Mouse (Mus musculus) stomach, embryonic 16.5 days (tissue): ENCODE measurements at regions not wholly inside any gene's neighbourhood (a gene's known extent, or its start where the extent isn't known, plus 50 kb on each side); places are given as distances from the start of the nearest gene placed in this dataset.

Experiments
- ATAC-seq: fragments of 200-750 bp; cut with Nextera tagmentation; 2 replicates; pipeline ENCODE4 v1.8.0; 2017; ENCODE audit warnings: moderate number of reproducible peaks, moderate TSS enrichment; ENCODE audit not compliant: insufficient read depth, low FRiP score
- H3K27ac ChIP-seq: fragments of 300-500 bp; sonication (generic); 2 replicates; pipeline ENCODE4 v1.5.1; 2014; ENCODE audit warnings: low read length
- H3K27me3 ChIP-seq: fragments of 300-500 bp; sonication (generic); 2 replicates; pipeline ENCODE4 v1.6.1; 2014; ENCODE audit warnings: low read length, control low read depth, mixed read lengths; ENCODE audit not compliant: control insufficient read depth, insufficient read depth
- H3K36me3 ChIP-seq: fragments of 300-500 bp; sonication (generic); 2 replicates; pipeline ENCODE4 v1.6.1; 2014; ENCODE audit warnings: low read length; ENCODE audit not compliant: control insufficient read depth, insufficient read depth
- H3K4me1 ChIP-seq: fragments of 300-500 bp; sonication (generic); 2 replicates; pipeline ENCODE4 v1.6.1; 2014; ENCODE audit warnings: low read length, control low read depth, mixed read lengths; ENCODE audit not compliant: control insufficient read depth, insufficient read depth
- H3K4me2 ChIP-seq: fragments of 300-500 bp; sonication (generic); 2 replicates; pipeline ENCODE4 v1.6.1; 2014; ENCODE audit warnings: low read depth, low read length, mixed read lengths
- H3K4me3 ChIP-seq: fragments of 300-500 bp; sonication (generic); replicated peaks from 2 replicates; pipeline ENCODE4 v1.5.1; 2014; ENCODE audit warnings: mild to moderate bottlenecking, low read length
- H3K9ac ChIP-seq: fragments of 300-500 bp; sonication (generic); 2 replicates; pipeline ENCODE4 v1.6.1; 2014; ENCODE audit warnings: low read length
- H3K9me3 ChIP-seq: fragments of 300-500 bp; sonication (generic); replicated peaks from 2 replicates; pipeline ENCODE4 v1.6.1; 2016; ENCODE audit warnings: low read length, control low read depth; ENCODE audit not compliant: control insufficient read depth
- WGBS: fragments of 180-500 bp; shearing (Covaris S2); extraction: QIAGEN DNeasy Blood & Tissue Kit; methylation state at CpG from one replicate; pipeline ENCODE4 v1.1.7; 2014; 5-methylcytosine and 5-hydroxymethylcytosine counted together

DNA sequence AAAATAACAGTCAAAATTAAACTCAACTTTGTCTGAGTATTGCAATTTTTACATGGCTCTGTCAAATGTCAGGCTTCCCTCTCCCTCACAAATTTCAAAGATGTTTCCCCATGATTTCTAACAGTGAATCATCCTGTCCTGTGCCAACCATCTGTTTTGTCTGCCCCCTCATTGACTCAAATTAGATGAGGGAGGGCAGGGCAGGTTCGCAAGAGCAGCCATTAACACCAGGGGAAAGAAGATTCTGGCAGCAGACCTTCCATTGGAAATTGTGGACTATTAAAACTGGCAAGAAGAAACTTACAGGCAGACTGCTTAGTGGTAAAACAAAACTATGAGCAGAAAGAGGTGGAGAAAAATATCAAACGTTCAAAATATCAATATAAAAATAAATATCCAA lies 1277.0 kb upstream of the Zeb2 start:
- no peak overlapping the region for H3K4me3 ChIP-seq
- no peak for ATAC-seq
- 66% methylated on average over 2 of the region's 2 CpGs for WGBS
- no peaks in the 10 kb centered on the region for H3K27me3 ChIP-seq
- H3K4me2 ChIP-seq: no peak overlapping the region
- no peak overlapping the region for H3K9ac ChIP-seq
- no peaks in the 10 kb centered on the region for H3K9me3 ChIP-seq
- no peaks in the 10 kb centered on the region for H3K36me3 ChIP-seq
- H3K4me1 ChIP-seq: no peaks in the 10 kb centered on the region
- no peak overlapping the region for H3K27ac ChIP-seq

DNA sequence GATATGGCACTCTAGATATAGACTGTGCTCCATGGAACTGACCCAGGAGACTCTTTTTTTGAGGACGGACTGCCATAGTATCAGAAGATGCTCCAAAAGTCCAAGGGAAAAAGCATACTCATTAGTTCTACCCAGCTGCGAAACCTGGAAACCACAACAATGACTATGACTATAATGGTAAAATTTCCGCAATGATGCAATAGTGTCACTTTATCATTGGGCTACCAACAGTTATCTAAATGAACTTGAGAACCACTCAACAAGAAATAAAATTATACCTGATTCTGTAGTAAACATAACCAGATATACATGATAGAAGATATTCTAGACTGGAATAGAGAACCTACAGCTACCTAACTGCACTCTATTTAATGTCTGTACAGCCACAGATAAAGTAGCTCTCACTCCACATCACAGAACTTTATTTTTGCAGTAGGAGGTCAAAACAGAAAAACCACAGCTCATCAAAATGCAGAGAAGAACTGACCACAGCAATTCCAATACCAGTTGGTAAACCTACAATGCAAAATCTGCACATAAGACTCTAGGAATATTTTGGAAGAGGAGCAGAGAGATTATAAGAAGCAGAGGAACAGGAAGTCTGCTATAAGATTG lies 1255.8 kb upstream of the Zeb2 start:
- 89% methylated on average over 3 of the region's 3 CpGs for WGBS
- Histone ChIP-seq H3K9ac (no peak overlapping the region), H3K9me3 (no peaks in the 10 kb centered on the region), H3K36me3 (no peaks in the 10 kb centered on the region), H3K27me3 (no peaks in the 10 kb centered on the region), H3K27ac (no peak overlapping the region), H3K4me3 (no peak overlapping the region), H3K4me2 (no peak overlapping the region), H3K4me1 (no peaks in the 10 kb centered on the region)
- ATAC-seq: no peak

DNA sequence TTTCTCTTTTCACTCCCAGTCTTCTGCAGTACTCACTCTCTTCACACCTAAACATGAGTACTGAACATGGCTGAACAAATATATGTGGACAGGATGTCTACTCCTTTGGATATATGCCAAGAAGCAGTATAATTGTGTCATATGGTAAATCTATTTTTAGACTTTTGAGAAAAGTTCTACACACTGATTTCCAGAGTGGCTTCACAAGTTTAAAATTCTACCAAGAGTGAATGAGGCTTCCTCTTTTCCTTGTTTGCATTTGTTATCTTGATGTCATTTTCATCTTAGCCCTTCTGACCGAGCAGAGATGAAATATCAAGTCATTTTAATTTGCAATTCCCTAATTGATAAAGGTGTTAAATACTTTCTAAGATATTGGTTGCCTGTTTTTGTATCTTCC lies 1254.6 kb upstream of the Zeb2 start:
- no peaks in the 10 kb centered on the region for H3K4me1 ChIP-seq
- no peaks in the 10 kb centered on the region for H3K9me3 ChIP-seq
- no peaks in the 10 kb centered on the region for H3K36me3 ChIP-seq
- H3K27ac ChIP-seq: no peak overlapping the region
- 62% methylated on average over 1 of the region's 1 CpGs for WGBS
- H3K27me3 ChIP-seq: no peaks in the 10 kb centered on the region
- ATAC-seq: no peak
- no peak overlapping the region for H3K9ac ChIP-seq
- no peak overlapping the region for H3K4me2 ChIP-seq
- H3K4me3 ChIP-seq: no peak overlapping the region

DNA sequence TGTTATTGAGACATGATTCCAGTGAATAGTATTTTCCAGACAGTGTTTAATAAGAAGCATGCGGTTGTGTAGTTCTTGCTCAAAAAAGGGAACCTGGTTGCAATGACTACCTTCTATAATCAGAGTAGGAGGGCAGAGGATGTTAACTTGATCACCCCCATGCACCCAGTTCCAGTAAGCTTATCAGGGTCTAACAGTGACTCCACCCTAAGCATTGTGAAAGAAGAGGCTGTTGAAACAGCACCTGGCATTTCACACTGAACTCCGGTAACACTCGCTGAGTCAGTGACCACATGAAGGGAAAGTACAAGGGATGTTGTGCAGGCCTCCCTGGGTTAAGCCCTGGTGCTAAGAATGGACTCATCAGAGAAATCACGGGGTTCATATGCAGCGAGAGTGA lies 1253.8 kb upstream of the Zeb2 start:
- Histone ChIP-seq H3K36me3 (no peaks in the 10 kb centered on the region), H3K4me2 (no peak overlapping the region), H3K27me3 (no peaks in the 10 kb centered on the region), H3K27ac (no peak overlapping the region), H3K9me3 (no peaks in the 10 kb centered on the region), H3K4me3 (no peak overlapping the region), H3K9ac (no peak overlapping the region), H3K4me1 (no peaks in the 10 kb centered on the region)
- WGBS: 47% methylated on average over 5 of the region's 5 CpGs
- ATAC-seq: no peak

DNA sequence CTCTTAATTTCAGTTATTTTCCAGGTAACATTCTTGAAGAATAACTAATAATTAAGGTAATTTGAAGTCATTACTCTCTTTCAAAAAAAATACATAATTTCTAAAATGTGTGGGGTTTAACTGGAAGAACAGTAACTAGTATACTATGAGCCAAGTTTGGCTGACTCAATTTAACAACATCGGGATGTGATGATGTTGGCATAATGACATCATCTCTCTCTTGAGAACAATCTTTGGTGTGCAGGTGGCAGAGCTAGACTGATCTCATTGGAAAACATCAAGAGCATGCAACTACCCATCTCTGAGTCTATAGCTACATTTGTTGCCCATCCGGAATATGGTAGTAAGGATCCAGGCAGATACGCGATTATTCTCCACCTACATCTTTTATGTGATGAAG lies 1251.7 kb upstream of the Zeb2 start:
- ATAC-seq: no peak
- WGBS: 97% methylated on average over 4 of the region's 4 CpGs
- Histone ChIP-seq H3K4me1 (no peaks in the 10 kb centered on the region), H3K27ac (no peak overlapping the region), H3K4me2 (no peak overlapping the region), H3K36me3 (no peaks in the 10 kb centered on the region), H3K4me3 (no peak overlapping the region), H3K9me3 (no peaks in the 10 kb centered on the region), H3K27me3 (no peaks in the 10 kb centered on the region), H3K9ac (no peak overlapping the region)

DNA sequence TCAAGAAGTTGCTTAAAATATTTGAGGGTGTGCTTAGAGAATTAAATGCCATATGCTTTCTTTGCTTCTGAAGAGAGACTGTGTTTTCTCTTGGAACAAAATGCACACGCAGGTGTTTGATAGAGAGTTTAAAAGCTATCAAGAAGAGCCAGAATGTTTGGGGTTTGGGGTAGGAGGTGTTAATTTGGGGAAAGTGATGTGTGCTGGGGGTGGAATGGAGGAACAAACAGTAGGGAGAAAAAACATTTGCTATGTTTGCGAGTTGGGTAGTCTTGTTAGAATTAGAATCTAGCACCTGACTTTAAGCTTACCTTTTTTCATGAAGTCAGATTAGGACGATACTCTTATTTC lies 1248.9 kb upstream of the Zeb2 start:
- ATAC-seq: no peak
- H3K27me3 ChIP-seq: no peaks in the 10 kb centered on the region
- 77% methylated on average over 3 of the region's 3 CpGs for WGBS
- H3K9ac ChIP-seq: no peak overlapping the region
- no peaks in the 10 kb centered on the region for H3K36me3 ChIP-seq
- no peaks in the 10 kb centered on the region for H3K4me1 ChIP-seq
- no peaks in the 10 kb centered on the region for H3K9me3 ChIP-seq
- H3K4me2 ChIP-seq: no peak overlapping the region
- no peak overlapping the region for H3K27ac ChIP-seq
- H3K4me3 ChIP-seq: no peak overlapping the region

DNA sequence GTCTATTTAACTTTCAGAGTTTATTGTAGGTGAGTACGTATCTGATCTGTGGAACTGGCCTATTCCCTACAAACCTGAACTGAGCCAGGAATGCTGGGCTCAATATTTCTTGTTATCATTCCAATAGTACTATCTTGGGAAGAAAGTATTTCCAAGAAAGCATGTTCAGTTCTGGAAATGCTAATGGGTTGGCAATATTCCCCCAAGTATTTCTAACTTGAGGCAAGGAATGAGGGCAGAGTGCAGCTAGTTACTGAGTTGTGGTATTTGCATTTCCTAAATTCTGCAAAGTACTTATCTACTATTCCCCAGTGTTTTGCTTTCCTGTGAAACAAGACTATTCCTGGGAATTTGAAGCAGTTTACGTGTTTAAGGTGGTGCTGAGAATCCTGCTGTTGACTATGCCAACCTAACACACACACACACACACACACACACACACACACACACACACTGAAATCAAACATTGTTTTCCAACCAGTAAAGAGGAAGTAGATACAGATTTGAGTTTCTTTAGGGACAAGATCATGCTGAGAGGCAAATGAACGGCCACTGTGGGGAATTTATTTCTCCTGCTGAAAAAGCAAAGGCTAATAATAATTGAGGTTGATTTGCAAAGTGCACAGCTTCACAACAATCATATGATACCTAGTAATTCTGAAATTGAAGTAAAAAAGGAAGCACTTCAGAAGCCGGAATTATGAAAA lies 1248.4 kb upstream of the Zeb2 start:
- Histone ChIP-seq H3K27ac (no peak overlapping the region), H3K27me3 (no peaks in the 10 kb centered on the region), H3K4me1 (no peaks in the 10 kb centered on the region), H3K36me3 (no peaks in the 10 kb centered on the region), H3K4me2 (no peak overlapping the region), H3K9ac (no peak overlapping the region), H3K9me3 (no peaks in the 10 kb centered on the region), H3K4me3 (no peak overlapping the region)
- 83% methylated on average over 4 of the region's 4 CpGs for WGBS
- no peak for ATAC-seq

DNA sequence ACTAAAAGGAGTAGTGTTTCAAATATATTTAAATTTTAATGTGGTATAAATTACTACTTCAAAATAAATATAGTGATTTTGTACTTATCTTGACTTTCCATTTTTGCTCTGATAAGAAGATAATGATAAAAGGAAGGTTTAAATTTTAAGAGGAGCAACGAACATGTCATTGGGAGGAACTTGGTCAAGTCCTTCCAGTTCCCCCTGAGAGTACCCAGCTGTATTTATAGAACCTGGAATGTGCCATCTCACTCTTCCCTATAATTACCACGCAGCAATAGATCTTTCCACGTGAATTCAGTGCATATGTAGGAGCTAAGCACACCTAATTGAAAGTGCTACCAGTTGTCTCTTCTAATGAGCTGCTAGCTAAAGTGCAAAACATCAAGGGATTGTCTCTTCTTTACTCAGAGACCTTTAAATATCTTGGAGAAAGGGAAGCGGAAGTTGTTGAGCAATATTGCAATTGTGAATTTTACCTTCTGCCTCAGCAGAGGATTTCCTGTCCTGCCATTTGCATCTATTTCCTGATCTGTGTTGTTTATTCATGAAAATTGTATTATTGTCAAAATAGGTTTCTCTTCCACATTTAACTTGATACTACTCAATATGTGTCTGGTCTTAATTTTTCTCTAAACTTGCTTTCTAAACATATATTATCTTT lies 1243.0 kb upstream of the Zeb2 start:
- Histone ChIP-seq H3K27ac (no peak overlapping the region), H3K4me2 (no peak overlapping the region), H3K36me3 (no peaks in the 10 kb centered on the region), H3K27me3 (no peaks in the 10 kb centered on the region), H3K9me3 (no peaks in the 10 kb centered on the region), H3K4me1 (no peaks in the 10 kb centered on the region), H3K4me3 (no peak overlapping the region), H3K9ac (no peak overlapping the region)
- ATAC-seq: no peak
- WGBS: 58% methylated on average over 4 of the region's 4 CpGs

DNA sequence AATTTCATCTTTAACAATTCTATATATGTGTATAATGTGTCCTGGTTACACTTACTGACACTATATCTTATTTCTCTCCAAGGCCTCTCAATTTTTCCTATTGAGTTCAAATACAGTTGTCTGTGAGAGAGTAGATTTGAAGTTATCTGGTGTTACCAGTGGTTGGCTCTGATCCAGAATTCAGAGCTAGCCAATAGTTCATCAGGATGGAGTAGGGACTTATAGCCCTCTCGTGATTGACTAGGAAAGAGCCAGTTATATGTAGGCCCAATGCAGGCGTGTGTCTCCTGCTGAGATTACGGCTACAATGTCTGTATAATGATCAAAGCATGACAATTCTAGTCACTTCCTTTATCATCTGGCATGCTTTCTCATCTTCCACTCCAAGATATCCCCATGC lies 1241.0 kb upstream of the Zeb2 start:
- WGBS: 90% methylated on average over 3 of the region's 3 CpGs

More for the DNA sequence above, 1241.0 kb upstream of the Zeb2 start:
- H3K27ac ChIP-seq: no peak overlapping the region
- ATAC-seq: no peak
- no peaks in the 10 kb centered on the region for H3K4me1 ChIP-seq
- no peak overlapping the region for H3K4me3 ChIP-seq
- H3K9ac ChIP-seq: no peak overlapping the region
- no peak overlapping the region for H3K4me2 ChIP-seq
- H3K36me3 ChIP-seq: no peaks in the 10 kb centered on the region
- H3K27me3 ChIP-seq: no peaks in the 10 kb centered on the region
- no peaks in the 10 kb centered on the region for H3K9me3 ChIP-seq
